Mouse (Mus musculus) heart, postnatal 0 days (tissue): ENCODE results near the gene Kcnn1. TPM values are rescaled to one million over a fixed set of nuclear protein-coding genes. Genes with fewer than 3 reads are reported as not detected.
A peak's percentile ranks its signal among the peaks of the same experiment; 100 is the strongest.

Source experiments
- ATAC-seq: fragments of 200-750 bp; cut with Nextera tagmentation; 2 replicates; pipeline ENCODE4 v1.8.0; 2017; ENCODE audit warnings: low read depth, moderate number of reproducible peaks, moderate library complexity; ENCODE audit not compliant: insufficient read depth
- DNase-seq: peaks from one replicate; pipeline ENCODE4 v3.0.0-alpha.2; 2016; ENCODE audit warnings: low spot score
- H3K27ac ChIP-seq: fragments of 300-500 bp; sonication (generic); 2 replicates; pipeline ENCODE4 v1.5.1; 2014; ENCODE audit warnings: low read depth, mild to moderate bottlenecking
- H3K27me3 ChIP-seq: fragments of 300-500 bp; sonication (generic); 2 replicates; pipeline ENCODE4 v1.6.1; 2014; ENCODE audit warnings: low read length, mixed read lengths; ENCODE audit not compliant: control insufficient read depth, insufficient read depth
- H3K36me3 ChIP-seq: fragments of 300-500 bp; sonication (generic); replicated peaks from 2 replicates; pipeline ENCODE4 v1.6.1; 2014; ENCODE audit warnings: low read length, mixed read lengths; ENCODE audit not compliant: control insufficient read depth, insufficient read depth
- H3K4me1 ChIP-seq: fragments of 300-500 bp; sonication (generic); 2 replicates; pipeline ENCODE4 v1.6.1; 2014; ENCODE audit warnings: antibody characterized with exemption; ENCODE audit not compliant: control insufficient read depth, insufficient read depth
- H3K4me2 ChIP-seq: fragments of 300-500 bp; sonication (generic); 2 replicates; pipeline ENCODE4 v1.6.1; 2014; ENCODE audit warnings: low read depth, mild to moderate bottlenecking, low read length, moderate library complexity
- H3K4me3 ChIP-seq: fragments of 300-500 bp; sonication (generic); 2 replicates; pipeline ENCODE4 v1.5.1; 2014; ENCODE audit warnings: low read depth, low read length
- H3K9ac ChIP-seq: fragments of 300-500 bp; sonication (generic); replicated peaks from 2 replicates; pipeline ENCODE4 v1.6.1; 2014; ENCODE audit warnings: low read depth, low read length, mixed read lengths
- H3K9me3 ChIP-seq: fragments of 300-500 bp; sonication (generic); replicated peaks from 2 replicates; pipeline ENCODE4 v1.6.1; 2016; ENCODE audit warnings: low read length; ENCODE audit not compliant: control insufficient read depth
- CTCF ChIP-seq: IDR thresholded peaks from 2 replicates; pipeline ENCODE4 v1.5.1; 2016; ENCODE audit warnings: antibody characterized with exemption, control low read depth, low read depth
- EP300 ChIP-seq: IDR thresholded peaks from 2 replicates; pipeline ENCODE4 v1.6.1; 2016; ENCODE audit warnings: antibody characterized with exemption, low read depth
- WGBS: fragments of 180-500 bp; shearing (Covaris S2); extraction: QIAGEN DNeasy Blood & Tissue Kit; methylation state at CpG from one replicate; pipeline ENCODE4 v1.1.7; 2014; 5-methylcytosine and 5-hydroxymethylcytosine counted together
- polyA plus RNA-seq: library from polyadenylated mRNA; unstranded; fragments of >200 nt; fragmentation: Nextera tagmentation; extraction: Ambion mirVana; gene quantifications from 2 replicates; pipeline ENCODE4 v1.2.1, GENCODE M21; 2015
- total RNA-seq: library from RNA; depleted of rRNA; stranded (reverse); fragments of >200 nt; gene quantifications from 2 replicates; pipeline ENCODE4 v1.2.3, GENCODE M21; 2014; ENCODE audit warnings: low replicate concordance

Kcnn1 gene
- total and polyA plus RNA-seq, 2 experiments from 2014 or later, result 3.4 to 25.2 TPM

DNA sequence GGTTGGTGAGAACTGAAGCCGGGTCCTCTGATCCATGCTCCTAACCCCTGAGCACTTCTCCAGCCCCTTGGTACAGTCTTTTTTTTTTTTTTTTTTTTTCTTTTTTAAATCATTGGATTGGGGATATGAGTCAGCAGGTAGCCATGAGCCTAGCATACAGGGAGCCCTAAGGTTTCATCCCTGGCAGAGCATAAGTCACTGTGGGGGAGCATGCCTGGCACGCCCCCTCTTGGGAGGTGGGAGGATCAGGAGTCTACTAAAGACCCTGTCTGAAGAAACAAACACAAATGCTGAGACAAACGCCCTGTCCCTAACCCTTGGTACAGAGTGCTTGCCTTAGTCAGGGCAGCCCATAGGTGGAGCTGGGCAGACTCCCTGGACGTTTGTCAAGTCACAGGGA is 51.0 kb downstream of the Kcnn1 start:
- no peak overlapping the region for H3K4me3 ChIP-seq
- DNase-seq (no peak), ATAC-seq (no peak)
- H3K4me1 ChIP-seq, result no peaks in the 10 kb centered on the region
- peaks cover 17% of the 10 kb centered on the region; the same call in 1 of the 2 replicates for H3K27me3 ChIP-seq
- no peaks in the 10 kb centered on the region for H3K36me3 ChIP-seq
- TF ChIP-seq CTCF (no peak), EP300 (no peak)
- no peak overlapping the region for H3K4me2 ChIP-seq
- H3K9ac ChIP-seq, result no peak overlapping the region
- 40% methylated on average over 4 of the region's 4 CpGs for WGBS
- no peak overlapping the region for H3K27ac ChIP-seq
- no peaks in the 10 kb centered on the region for H3K9me3 ChIP-seq

DNA sequence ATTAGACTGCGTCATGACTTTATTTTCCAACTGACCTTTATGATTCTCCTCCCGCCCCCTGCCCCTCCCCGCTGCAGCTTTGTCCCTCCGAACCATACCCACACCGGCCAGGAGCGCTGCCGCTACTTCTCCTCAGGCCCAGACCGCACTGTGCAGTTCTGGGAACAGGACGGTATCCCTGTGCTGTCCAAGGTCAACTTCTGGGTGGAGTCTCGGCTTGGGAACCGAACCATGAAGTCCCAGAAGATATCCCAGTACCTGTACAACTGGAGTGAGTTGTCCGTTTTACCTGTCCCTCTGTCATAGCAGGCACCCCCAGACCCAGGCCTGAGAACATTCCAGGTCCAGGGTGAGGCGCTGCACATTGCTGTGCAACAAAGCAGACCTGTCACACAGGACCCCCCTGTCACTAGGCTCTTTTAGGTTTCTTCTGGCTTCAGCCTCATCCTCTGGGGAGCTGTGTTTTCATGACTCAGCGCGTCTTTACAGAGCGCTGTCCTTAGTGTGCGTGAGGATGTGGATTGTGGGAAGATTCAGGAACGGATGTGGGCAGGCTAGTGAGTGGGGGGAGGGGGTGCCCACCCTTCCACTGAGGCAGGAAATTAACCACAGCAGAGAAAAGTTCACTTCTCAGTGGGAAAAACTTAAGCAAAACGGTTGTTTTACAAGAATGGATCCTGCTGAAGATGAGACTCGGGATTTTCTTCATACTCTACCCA is 51.9 kb downstream of the Kcnn1 start:
- Histone ChIP-seq H3K36me3 (no peaks in the 10 kb centered on the region), H3K4me3 (no peak overlapping the region), H3K27me3 (peaks cover 7% of the 10 kb centered on the region; the same call in 1 of the 2 replicates), H3K9me3 (no peaks in the 10 kb centered on the region), H3K4me2 (no peak overlapping the region), H3K4me1 (no peaks in the 10 kb centered on the region), H3K9ac (no peak overlapping the region), H3K27ac (no peak overlapping the region)
- no peak for TF ChIP-seq EP300
- TF ChIP-seq CTCF, result no peak
- DNase-seq (no peak), ATAC-seq (no peak)
- 62% methylated on average over 20 of the region's 20 CpGs for WGBS

DNA sequence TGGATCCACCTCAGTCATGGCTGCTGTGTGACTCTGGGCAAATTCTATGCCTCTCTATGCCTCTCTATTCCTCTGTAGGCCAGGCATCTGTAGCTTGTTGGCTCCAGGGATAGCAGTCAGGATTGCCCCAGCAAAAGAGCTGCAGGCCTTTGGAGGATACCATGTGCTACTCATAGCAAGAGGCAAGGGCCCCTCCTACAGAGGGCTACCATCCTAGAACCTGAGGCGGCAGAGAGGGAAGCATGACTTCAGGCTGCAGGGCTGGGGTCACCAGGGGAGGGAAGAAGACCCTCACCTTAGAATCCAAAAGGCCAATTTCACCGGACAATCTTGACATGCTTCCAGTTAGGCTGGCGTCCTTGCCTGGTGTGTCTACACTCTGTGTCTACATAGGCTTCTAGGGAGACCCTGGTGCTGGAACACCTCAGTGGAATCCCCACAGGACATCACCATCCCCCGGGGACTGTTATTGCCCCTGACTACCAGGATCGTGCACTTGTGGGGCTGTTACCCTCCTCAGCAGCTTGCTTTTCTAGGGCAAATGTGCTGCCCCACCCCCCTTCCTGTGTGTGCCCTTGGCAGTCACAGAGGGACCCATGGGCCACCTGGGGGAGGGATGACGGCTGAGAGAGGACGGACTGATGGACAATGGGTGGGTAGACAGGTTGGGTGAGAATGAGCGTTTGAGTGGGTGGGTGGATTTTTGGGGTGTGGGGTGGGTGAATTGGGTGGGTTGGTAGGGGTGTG is 53.9 kb downstream of the Kcnn1 start:
- Histone ChIP-seq H3K36me3 (no peaks in the 10 kb centered on the region), H3K4me2 (peak overlapping the region; percentile 16; the same call in 1 of the 2 replicates), H3K4me3 (no peak overlapping the region; the same call in 1 of the 2 replicates), H3K9me3 (no peaks in the 10 kb centered on the region), H3K27me3 (peaks cover 10% of the 10 kb centered on the region; the same call in 1 of the 2 replicates), H3K4me1 (peaks cover 5% of the 10 kb centered on the region; the same call in 1 of the 2 replicates), H3K9ac (no peak overlapping the region), H3K27ac (no peak overlapping the region)
- DNase-seq (no peak), ATAC-seq (no peak)
- TF ChIP-seq EP300 (no peak), CTCF (no peak)
- 75% methylated on average over 8 of the region's 8 CpGs for WGBS

DNA sequence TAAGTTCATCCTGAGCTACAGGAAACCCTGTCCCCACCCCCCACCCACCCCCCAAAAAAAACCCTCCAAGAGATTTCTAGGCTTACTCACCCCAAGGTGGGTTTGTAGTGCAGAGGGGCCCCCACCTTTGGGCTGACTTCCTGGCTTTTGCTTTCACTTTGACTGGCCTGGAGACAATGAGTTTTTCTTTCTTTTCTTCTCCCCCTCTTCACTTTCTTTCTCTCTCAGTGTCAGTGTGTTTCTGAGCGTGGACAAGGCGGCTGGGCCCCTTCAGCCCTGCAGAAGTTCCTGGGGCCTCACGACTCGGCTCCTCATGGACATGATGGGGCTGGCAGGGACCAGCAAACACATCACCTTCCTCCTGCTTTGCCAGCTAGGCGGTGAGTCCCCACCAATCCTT is 54.8 kb downstream of the Kcnn1 start, which contains the start of gene Il12rb1:
Il12rb1 (plus strand) TSS at position 211 of the 400 bp plus-strand sequence.
- peaks cover 18% of the 10 kb centered on the region for H3K27me3 ChIP-seq
- WGBS, result 70% methylated on average over 5 of the region's 5 CpGs
- no peak for ATAC-seq

DNA sequence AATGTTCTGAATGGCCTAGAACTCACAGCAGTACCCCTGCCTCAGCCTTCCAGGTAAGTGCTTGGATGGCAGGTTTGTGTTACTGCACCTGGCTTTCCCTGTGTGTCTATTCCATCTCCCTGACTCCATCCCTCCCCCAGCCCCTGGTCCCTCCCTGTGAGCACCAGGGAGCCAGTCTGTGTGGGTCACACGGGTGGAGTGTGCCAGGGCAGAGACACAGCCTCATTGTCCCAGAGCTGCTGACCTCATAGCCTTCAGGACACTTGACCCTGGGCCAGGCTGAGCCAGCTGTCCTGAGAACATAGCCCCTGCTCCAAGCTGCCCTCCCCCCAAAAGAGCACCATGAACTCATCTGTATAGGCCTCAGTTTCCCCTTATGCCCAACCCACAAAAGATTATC is 55.8 kb downstream of the Kcnn1 start:
- ATAC-seq, result no peak
- Histone ChIP-seq H3K9me3 (no peaks in the 10 kb centered on the region), H3K4me1 (peaks cover 10% of the 10 kb centered on the region), H3K27me3 (peaks cover 25% of the 10 kb centered on the region), H3K9ac (no peak overlapping the region), H3K36me3 (no peaks in the 10 kb centered on the region), H3K27ac (no peak overlapping the region), H3K4me2 (no peak overlapping the region), H3K4me3 (no peak overlapping the region)
- no peak for DNase-seq
- 40% methylated on average over 1 of the region's 1 CpGs for WGBS
- no peak for TF ChIP-seq EP300
- TF ChIP-seq CTCF, result no peak

More for the DNA sequence above, 54.8 kb downstream of the Kcnn1 start, which contains the start of gene Il12rb1:
- Histone ChIP-seq H3K4me1 (peaks cover 10% of the 10 kb centered on the region), H3K36me3 (no peaks in the 10 kb centered on the region), H3K9me3 (no peaks in the 10 kb centered on the region), H3K27ac (no peak within 1 kb of the TSS; the same call in 1 of the 2 replicates), H3K9ac (no peak within 1 kb of the TSS), H3K4me3 (no peak within 1 kb of the TSS; the same call in 1 of the 2 replicates), H3K4me2 (peak within 1 kb of the TSS; percentile 16; the same call in 1 of the 2 replicates)
- TF ChIP-seq CTCF, result no peak
- no peak for TF ChIP-seq EP300
- no peak for DNase-seq
